Mouse (Mus musculus): ENCODE results near the gene Ildr2. TPM values are rescaled to one million over a fixed set of nuclear protein-coding genes. Genes with fewer than 3 reads are reported as not detected.

Gene Ildr2
- total and polyA plus RNA-seq, 3 experiments: not detected

- no peaks in the 10 kb centered on the region for H3K27me3 ChIP-seq (replicated peaks)
- no peak overlapping the region for H3K4me2 ChIP-seq (ENCODE audit: insufficient read depth, low read depth, poor library complexity, severe bottlenecking)
- no peaks in the 10 kb centered on the region for H3K36me3 ChIP-seq (replicated peaks in 1 of 2; ENCODE audit: control insufficient read depth in 1 of 2, insufficient read depth in 1 of 2, low read length in 1 of 2)
- TF ChIP-seq NRF1 (IDR thresholded peaks at IDR 0.05; ENCODE audit: low read depth, low read length): no peak
- no peak for TF ChIP-seq POLR2AphosphoS2 (IDR thresholded peaks at IDR 0.05; ENCODE audit: low read depth, low read length)
- TF ChIP-seq ZC3H11A (IDR thresholded peaks at IDR 0.05; ENCODE audit: low read depth, low read length): no peak
- no peak for TF ChIP-seq JUND (conservative IDR thresholded peaks at IDR 0.05; ENCODE audit: low read depth, low read length)
- no peak for TF ChIP-seq ELF1 (IDR thresholded peaks at IDR 0.05; ENCODE audit: low read depth, low read length)
- no peak for TF ChIP-seq MXI1 (IDR thresholded peaks at IDR 0.05; ENCODE audit: low read depth, low read length)
- no peak for TF ChIP-seq ETS1 (conservative IDR thresholded peaks at IDR 0.05; ENCODE audit: low read depth, low read length)
- TF ChIP-seq EP300 (IDR thresholded peaks at IDR 0.05; ENCODE audit: low read length): no peak
- TF ChIP-seq NELFE (IDR thresholded peaks at IDR 0.05; ENCODE audit: low read depth, low read length): no peak
- dilution Hi-C loops (cut with MboI; ENCODE audit: extremely low pct_ligation_motif_present, extremely low pct_unique_long_range_greater_than_20kb, low sequenced_read_pairs): no loop called here
- no peaks in the 10 kb centered on the region for H3K4me1 ChIP-seq (ENCODE audit: control insufficient read depth in 1 of 2, insufficient read depth in 2 of 2)
- no peaks in the 10 kb centered on the region for H3K79me2 ChIP-seq (replicated peaks; ENCODE audit: control insufficient read depth, extremely low read depth, insufficient read depth, poor library complexity, severe bottlenecking)
- no peak overlapping the region for H3K9ac ChIP-seq (ENCODE audit: insufficient read depth, low read depth)
- no peaks in the 10 kb centered on the region for H3K9me3 ChIP-seq (replicated peaks; ENCODE audit: low read length)
- H3K4me3 ChIP-seq (replicated peaks in 1 of 3; ENCODE audit: low read depth in 2 of 3, low read length in 2 of 3, poor library complexity in 1 of 3): no peak overlapping the region
- in situ Hi-C loops (cut with MboI; ENCODE audit: low pct_ligation_motif_present, low pct_unique_long_range_greater_than_20kb, low sequenced_read_pairs): no loop called here
- DNase-seq (ENCODE audit: extremely low read depth): no peak
- H3K27ac ChIP-seq (ENCODE audit: insufficient read depth, low read depth): no peak overlapping the region
Observed at GRCm38 (mm10) chr1:166330752-166331151, 76.8 kb downstream of the Ildr2 start.

- dilution Hi-C loops (cut with MboI; ENCODE audit: extremely low pct_ligation_motif_present, extremely low pct_unique_long_range_greater_than_20kb, low sequenced_read_pairs): no loop called here
- DNase-seq (ENCODE audit: extremely low read depth): no peak
- in situ Hi-C loops (cut with MboI; ENCODE audit: low pct_ligation_motif_present, low pct_unique_long_range_greater_than_20kb, low sequenced_read_pairs): no loop called here
- Histone ChIP-seq H3K9ac (ENCODE audit: insufficient read depth, low read depth) (no peak overlapping the region), H3K9me3 (replicated peaks; ENCODE audit: low read length) (no peaks in the 10 kb centered on the region), H3K4me1 (ENCODE audit: control insufficient read depth in 1 of 2, insufficient read depth in 2 of 2) (peaks cover 0 to 3% of the 10 kb centered on the region in 2 experiments; a peak in 2 of 4 replicates), H3K79me2 (replicated peaks; ENCODE audit: control insufficient read depth, extremely low read depth, insufficient read depth, poor library complexity, severe bottlenecking) (no peaks in the 10 kb centered on the region), H3K36me3 (replicated peaks in 1 of 2; ENCODE audit: control insufficient read depth in 1 of 2, insufficient read depth in 1 of 2, low read length in 1 of 2) (no peaks in the 10 kb centered on the region), H3K27ac (ENCODE audit: insufficient read depth, low read depth) (no peak overlapping the region), H3K4me2 (ENCODE audit: insufficient read depth, low read depth, poor library complexity, severe bottlenecking) (no peak overlapping the region), H3K4me3 (replicated peaks in 1 of 3; ENCODE audit: low read depth in 2 of 3, low read length in 2 of 3, poor library complexity in 1 of 3) (no peak overlapping the region), H3K27me3 (replicated peaks) (no peaks in the 10 kb centered on the region)
- TF ChIP-seq ZNF384 (IDR thresholded peaks at IDR 0.05; ENCODE audit: low read depth, low read length) (no peak), PAX5 (IDR thresholded peaks at IDR 0.05; ENCODE audit: low read length) (no peak), POLR2AphosphoS2 (IDR thresholded peaks at IDR 0.05; ENCODE audit: low read depth, low read length) (no peak), NRF1 (IDR thresholded peaks at IDR 0.05; ENCODE audit: low read depth, low read length) (no peak), ETS1 (conservative IDR thresholded peaks at IDR 0.05; ENCODE audit: low read depth, low read length) (no peak), NELFE (IDR thresholded peaks at IDR 0.05; ENCODE audit: low read depth, low read length) (no peak), MYC (IDR thresholded peaks at IDR 0.05; ENCODE audit: low read depth, low read length) (no peak), MAX (IDR thresholded peaks at IDR 0.05; ENCODE audit: low read length) (no peak), E2F4 (IDR thresholded peaks at IDR 0.05; ENCODE audit: insufficient replicate concordance, low read depth, low read length) (no peak)
Observed at GRCm38 (mm10) chr1:166339110-166339509, 85.2 kb downstream of the Ildr2 start.

- dilution Hi-C loops (cut with MboI; ENCODE audit: extremely low pct_ligation_motif_present, extremely low pct_unique_long_range_greater_than_20kb, low sequenced_read_pairs): no loop called here
- Histone ChIP-seq H3K4me1 (ENCODE audit: control insufficient read depth in 1 of 2, insufficient read depth in 2 of 2) (peaks cover 6 to 21% of the 10 kb centered on the region in 2 experiments), H3K27ac (ENCODE audit: insufficient read depth, low read depth) (no peak overlapping the region), H3K27me3 (replicated peaks) (no peaks in the 10 kb centered on the region), H3K9ac (ENCODE audit: insufficient read depth, low read depth) (no peak overlapping the region), H3K9me3 (replicated peaks; ENCODE audit: low read length) (no peaks in the 10 kb centered on the region), H3K4me2 (ENCODE audit: insufficient read depth, low read depth, poor library complexity, severe bottlenecking) (no peak overlapping the region), H3K36me3 (replicated peaks in 1 of 2; ENCODE audit: control insufficient read depth in 1 of 2, insufficient read depth in 1 of 2, low read length in 1 of 2) (no peaks in the 10 kb centered on the region), H3K4me3 (replicated peaks in 1 of 3; ENCODE audit: low read depth in 2 of 3, low read length in 2 of 3, poor library complexity in 1 of 3) (no peak overlapping the region), H3K79me2 (replicated peaks; ENCODE audit: control insufficient read depth, extremely low read depth, insufficient read depth, poor library complexity, severe bottlenecking) (no peaks in the 10 kb centered on the region)
- in situ Hi-C loops (cut with MboI; ENCODE audit: low pct_ligation_motif_present, low pct_unique_long_range_greater_than_20kb, low sequenced_read_pairs): no loop called here
- no peak for DNase-seq (ENCODE audit: extremely low read depth)
- TF ChIP-seq CHD1 (IDR thresholded peaks at IDR 0.05; ENCODE audit: low read depth, low read length): no peak
- TF ChIP-seq MAX (IDR thresholded peaks at IDR 0.05; ENCODE audit: low read length): no peak
- TF ChIP-seq JUND (conservative IDR thresholded peaks at IDR 0.05; ENCODE audit: low read depth, low read length): no peak
- no peak for TF ChIP-seq BHLHE40 (IDR thresholded peaks at IDR 0.05; ENCODE audit: low read depth, low read length)
- TF ChIP-seq IRF4 (IDR thresholded peaks at IDR 0.05; ENCODE audit: low read depth, low read length): no peak
- no peak for TF ChIP-seq E2F4 (IDR thresholded peaks at IDR 0.05; ENCODE audit: insufficient replicate concordance, low read depth, low read length)
- TF ChIP-seq TCF12 (IDR thresholded peaks at IDR 0.05; ENCODE audit: low read depth, low read length): no peak
- no peak for TF ChIP-seq JUN (IDR thresholded peaks at IDR 0.05; ENCODE audit: insufficient read depth, low read depth, low read length)
- TF ChIP-seq POLR2AphosphoS2 (IDR thresholded peaks at IDR 0.05; ENCODE audit: low read depth, low read length): no peak
Observed at GRCm38 (mm10) chr1:166342060-166342459, 88.1 kb downstream of the Ildr2 start.

All from CH12.LX (cell line).